Mouse (Mus musculus) erythroblast, embryonic 14.5 days (primary cell): ENCODE data around the gene Orm3.

ENCODE experiments used
- GATA1 ChIP-seq: IDR thresholded peaks from 2 replicates; pipeline ENCODE4 v1.6.1; 2012; ENCODE audit warnings: low read length, inconsistent platforms, mixed read lengths
- TAL1 ChIP-seq: IDR thresholded peaks from 3 replicates; pipeline ENCODE4 v1.6.1; 2012; ENCODE audit warnings: low read length, inconsistent platforms, mixed read lengths

DNA sequence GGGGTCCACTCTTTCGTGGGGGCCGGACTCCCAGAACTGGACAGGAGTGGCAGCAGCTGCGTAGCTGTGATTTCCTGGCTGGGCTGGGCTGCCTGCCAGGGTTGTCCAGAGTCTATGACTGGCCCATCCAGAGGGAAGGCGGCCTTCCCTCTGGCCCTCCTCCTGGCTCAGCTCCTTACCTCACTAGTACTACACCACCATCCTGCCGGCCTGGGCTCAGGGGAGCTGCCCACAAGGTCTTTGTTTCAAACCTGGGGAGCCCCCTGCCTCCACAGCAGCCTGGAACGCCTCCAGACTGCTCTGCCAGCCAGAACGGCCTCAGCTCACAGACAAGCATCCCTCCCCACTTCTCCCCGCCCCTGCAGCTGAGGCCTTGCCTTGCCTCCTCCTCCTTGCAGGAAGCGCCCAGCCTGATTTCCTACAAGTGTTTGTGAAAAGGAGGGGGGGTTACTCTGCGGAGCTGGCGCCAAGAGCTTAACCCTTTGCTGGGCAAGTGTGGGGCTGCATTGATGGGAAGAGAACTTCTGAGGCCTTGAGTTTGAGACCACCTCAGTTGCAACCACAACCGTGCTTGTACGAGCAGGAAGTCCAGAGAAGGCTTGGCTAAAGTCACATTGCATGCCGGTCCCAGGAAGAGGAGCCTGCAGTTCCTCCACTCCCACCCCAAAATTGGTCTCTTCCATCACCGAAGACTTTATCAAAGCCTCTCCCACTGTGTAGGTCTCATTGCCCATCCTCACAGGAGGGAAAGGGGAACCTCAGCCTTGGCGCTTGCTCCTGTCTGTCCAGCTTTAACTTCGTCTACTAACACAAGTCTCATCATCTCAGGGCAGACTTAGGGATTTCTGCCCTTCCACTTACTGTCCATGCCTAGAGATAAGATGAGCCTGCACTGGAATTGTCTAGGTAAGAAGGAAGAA is 47.3 kb downstream of the Orm3 start, which contains the start of gene Akna:
- no peak for TF ChIP-seq GATA1
- no peak for TF ChIP-seq TAL1
